Mouse (Mus musculus) CH12.LX (cell line): Measurements from ENCODE around the gene Traf2.

ENCODE experiments used
- JUND ChIP-seq: conservative IDR thresholded peaks from 2 replicates; pipeline ENCODE4 v1.6.1; 2011; ENCODE audit warnings: low read depth, low read length, improper control_type of control experiment
- MAFK ChIP-seq: IDR thresholded peaks from 2 replicates; pipeline ENCODE4 v1.6.1; 2011; ENCODE audit warnings: low read length, improper control_type of control experiment; ENCODE audit not compliant: insufficient replicate concordance
- MXI1 ChIP-seq: IDR thresholded peaks from 2 replicates; pipeline ENCODE4 v1.6.1; 2011; ENCODE audit warnings: mild to moderate bottlenecking, low read depth, low read length, improper control_type of control experiment

GRCm38 (mm10) chr2:25534178-25534865 lies 12.4 kb downstream of the Traf2 start:
- TF ChIP-seq JUND (no peak), MXI1 (peak; percentile 79; the same call in 1 of the 2 replicates), MAFK (no peak)
